Mouse (Mus musculus) midbrain, embryonic 14.5 days (tissue): ENCODE results near the gene Gm14569. TPM values are rescaled to one million over a fixed set of nuclear protein-coding genes. Genes with fewer than 3 reads are reported as not detected.

ENCODE experiments used
- ATAC-seq: fragments of 200-750 bp; cut with Nextera tagmentation; 2 replicates; pipeline ENCODE4 v1.8.0; 2017; ENCODE audit warnings: moderate number of reproducible peaks, moderate library complexity; ENCODE audit not compliant: low FRiP score, low TSS enrichment
- DNase-seq: peaks from one replicate; pipeline ENCODE4 v3.0.0-alpha.2; 2015
- H3K27ac ChIP-seq: fragments of 300-500 bp; sonication (generic); replicated peaks from 2 replicates; pipeline ENCODE4 v1.5.1; 2014; ENCODE audit warnings: mild to moderate bottlenecking, low read depth, low read length, moderate library complexity
- H3K27me3 ChIP-seq: fragments of 300-500 bp; sonication (generic); 2 replicates; pipeline ENCODE4 v1.6.1; 2014; ENCODE audit warnings: low read length, control low read depth, mixed read lengths; ENCODE audit not compliant: control insufficient read depth, insufficient read depth
- H3K36me3 ChIP-seq: fragments of 300-500 bp; sonication (generic); 2 replicates; pipeline ENCODE4 v1.6.1; 2014; ENCODE audit warnings: low read length, control low read depth; ENCODE audit not compliant: control insufficient read depth, insufficient read depth
- H3K4me1 ChIP-seq: fragments of 300-500 bp; sonication (generic); 2 replicates; pipeline ENCODE4 v1.6.1; 2014; ENCODE audit warnings: mild to moderate bottlenecking, antibody characterized with exemption, low read length, control low read depth; ENCODE audit not compliant: control insufficient read depth, insufficient read depth
- H3K4me2 ChIP-seq: fragments of 300-500 bp; sonication (generic); 2 replicates; pipeline ENCODE4 v1.6.1; 2014; ENCODE audit warnings: mild to moderate bottlenecking, low read length, moderate library complexity
- H3K4me3 ChIP-seq: fragments of 300-500 bp; sonication (generic); replicated peaks from 2 replicates; pipeline ENCODE4 v1.5.1; 2014; ENCODE audit warnings: low read depth, low read length
- H3K9ac ChIP-seq: fragments of 300-500 bp; sonication (generic); replicated peaks from 2 replicates; pipeline ENCODE4 v1.6.1; 2014; ENCODE audit warnings: mild to moderate bottlenecking, low read length, moderate library complexity
- H3K9me3 ChIP-seq: fragments of 300-500 bp; sonication (generic); 2 replicates; pipeline ENCODE4 v1.6.1; 2016; ENCODE audit warnings: low read length, control low read depth, mixed read lengths; ENCODE audit not compliant: control insufficient read depth
- WGBS: fragments of 180-500 bp; shearing (Covaris S2); extraction: QIAGEN DNeasy Blood & Tissue Kit; methylation state at CpG from one replicate; pipeline ENCODE4 v1.1.7; 2014; 5-methylcytosine and 5-hydroxymethylcytosine counted together
- polyA plus RNA-seq: library from polyadenylated mRNA; unstranded; fragments of >200 nt; fragmentation: Nextera tagmentation; extraction: Ambion mirVana; gene quantifications from 2 replicates; pipeline ENCODE4 v1.2.1, GENCODE M21; 2014

Gene Gm14569
- polyA plus RNA-seq, 1 experiment from 2014 or later: not detected

GRCm38 (mm10) chrX:36487996-36488395 lies 3.6 kb downstream of the Gm14569 start:
- DNase-seq (peak; percentile 48), ATAC-seq (no peak)
- H3K4me1 ChIP-seq: no peaks in the 10 kb centered on the region
- no peaks in the 10 kb centered on the region for H3K27me3 ChIP-seq
- no peak overlapping the region for H3K4me2 ChIP-seq
- H3K36me3 ChIP-seq: no peaks in the 10 kb centered on the region
- no peak overlapping the region for H3K4me3 ChIP-seq
- no peak overlapping the region for H3K9ac ChIP-seq
- H3K9me3 ChIP-seq: no peaks in the 10 kb centered on the region
- H3K27ac ChIP-seq: no peak overlapping the region
- WGBS: 47% methylated on average over 7 of the region's 7 CpGs

GRCm38 (mm10) chrX:36474873-36475272 lies 16.8 kb downstream of the Gm14569 start:
- Histone ChIP-seq H3K27me3 (no peaks in the 10 kb centered on the region), H3K9ac (no peak overlapping the region), H3K36me3 (no peaks in the 10 kb centered on the region), H3K27ac (no peak overlapping the region), H3K4me1 (no peaks in the 10 kb centered on the region), H3K9me3 (no peaks in the 10 kb centered on the region), H3K4me2 (no peak overlapping the region), H3K4me3 (no peak overlapping the region)
- ATAC-seq: no peak
- 85% methylated on average over 3 of the region's 3 CpGs for WGBS
- no peak for DNase-seq

- no peak for ATAC-seq
- Histone ChIP-seq H3K4me3 (no peak overlapping the region), H3K9me3 (no peaks in the 10 kb centered on the region), H3K27me3 (no peaks in the 10 kb centered on the region), H3K9ac (no peak overlapping the region), H3K27ac (no peak overlapping the region), H3K36me3 (no peaks in the 10 kb centered on the region), H3K4me1 (no peaks in the 10 kb centered on the region), H3K4me2 (no peak overlapping the region)
- 56% methylated on average over 6 of the region's 6 CpGs for WGBS
- no peak for DNase-seq
Observed at GRCm38 (mm10) chrX:36474103-36474751, 17.4 kb downstream of the Gm14569 start.

- WGBS: 52% methylated on average over 1 of the region's 1 CpGs
- DNase-seq (peak; percentile 28), ATAC-seq (no peak)
- H3K27ac ChIP-seq: no peak overlapping the region
- H3K9me3 ChIP-seq: no peaks in the 10 kb centered on the region
- H3K4me3 ChIP-seq: no peak overlapping the region
- H3K4me2 ChIP-seq: no peak overlapping the region
- no peaks in the 10 kb centered on the region for H3K36me3 ChIP-seq
- no peaks in the 10 kb centered on the region for H3K27me3 ChIP-seq
- H3K9ac ChIP-seq: no peak overlapping the region
- no peaks in the 10 kb centered on the region for H3K4me1 ChIP-seq
Observed at GRCm38 (mm10) chrX:36456031-36456430, 35.6 kb downstream of the Gm14569 start.

GRCm38 (mm10) chrX:36437932-36438331 lies 53.7 kb downstream of the Gm14569 start:
- ATAC-seq: no peak
- Histone ChIP-seq H3K27me3 (no peaks in the 10 kb centered on the region), H3K4me3 (no peak overlapping the region), H3K9me3 (no peaks in the 10 kb centered on the region), H3K36me3 (no peaks in the 10 kb centered on the region), H3K4me2 (no peak overlapping the region), H3K27ac (no peak overlapping the region), H3K4me1 (no peaks in the 10 kb centered on the region), H3K9ac (no peak overlapping the region)
- 97% methylated on average over 1 of the region's 1 CpGs for WGBS
- no peak for DNase-seq

GRCm38 (mm10) chrX:36434993-36435392 lies 56.6 kb downstream of the Gm14569 start:
- H3K9me3 ChIP-seq: no peaks in the 10 kb centered on the region
- peak; percentile 25 for DNase-seq

GRCm38 (mm10) chrX:36419153-36419552 lies 72.5 kb downstream of the Gm14569 start:
- Histone ChIP-seq H3K36me3 (no peaks in the 10 kb centered on the region), H3K27ac (no peak overlapping the region), H3K4me1 (no peaks in the 10 kb centered on the region), H3K9ac (no peak overlapping the region), H3K4me3 (no peak overlapping the region), H3K27me3 (no peaks in the 10 kb centered on the region), H3K4me2 (no peak overlapping the region), H3K9me3 (no peaks in the 10 kb centered on the region)
- 91% methylated on average over 3 of the region's 3 CpGs for WGBS
- ATAC-seq (no peak), DNase-seq (no peak)

More at GRCm38 (mm10) chrX:36434993-36435392, 56.6 kb downstream of the Gm14569 start:
- Histone ChIP-seq H3K4me3 (no peak overlapping the region), H3K4me1 (no peaks in the 10 kb centered on the region), H3K4me2 (no peak overlapping the region), H3K36me3 (no peaks in the 10 kb centered on the region), H3K9ac (no peak overlapping the region), H3K27ac (no peak overlapping the region), H3K27me3 (no peaks in the 10 kb centered on the region)
- WGBS: 42% methylated on average over 6 of the region's 6 CpGs
- ATAC-seq: no peak

GRCm38 (mm10) chrX:36402316-36402715 lies 89.3 kb downstream of the Gm14569 start:
- no peak overlapping the region for H3K4me2 ChIP-seq
- H3K9me3 ChIP-seq: no peaks in the 10 kb centered on the region
- ATAC-seq (no peak), DNase-seq (no peak)
- WGBS: 62% methylated on average over 6 of the region's 6 CpGs
- H3K36me3 ChIP-seq: no peaks in the 10 kb centered on the region
- no peak overlapping the region for H3K27ac ChIP-seq
- H3K4me1 ChIP-seq: no peaks in the 10 kb centered on the region
- no peak overlapping the region for H3K4me3 ChIP-seq
- H3K27me3 ChIP-seq: no peaks in the 10 kb centered on the region
- H3K9ac ChIP-seq: no peak overlapping the region

GRCm38 (mm10) chrX:36400980-36401379 lies 90.7 kb downstream of the Gm14569 start, which contains the start of gene Gm6268:
Gene Gm6268 (plus strand): TSS chrX:36401280.
- H3K27me3 ChIP-seq: no peaks in the 10 kb centered on the region
- H3K27ac ChIP-seq: no peak within 1 kb of the TSS
- no peak within 1 kb of the TSS for H3K4me3 ChIP-seq
- no peak for ATAC-seq
- no peak within 1 kb of the TSS for H3K4me2 ChIP-seq
- H3K36me3 ChIP-seq: no peaks in the 10 kb centered on the region
- 95% methylated on average over 13 of the region's 13 CpGs for WGBS
- DNase-seq: no peak
- H3K9ac ChIP-seq: no peak within 1 kb of the TSS
- H3K9me3 ChIP-seq: no peaks in the 10 kb centered on the region
- H3K4me1 ChIP-seq: no peaks in the 10 kb centered on the region
